Mouse (Mus musculus) lung, postnatal 0 days (tissue): Measurements from ENCODE around the gene Sumo2.

ENCODE experiments used
- CTCF ChIP-seq: IDR thresholded peaks from 2 replicates; pipeline ENCODE4 v1.5.1; 2016; ENCODE audit warnings: antibody characterized with exemption, mild to moderate bottlenecking
- EP300 ChIP-seq: IDR thresholded peaks from 2 replicates; pipeline ENCODE4 v1.6.1; 2016; ENCODE audit warnings: antibody characterized with exemption, mild to moderate bottlenecking, control low read depth

DNA sequence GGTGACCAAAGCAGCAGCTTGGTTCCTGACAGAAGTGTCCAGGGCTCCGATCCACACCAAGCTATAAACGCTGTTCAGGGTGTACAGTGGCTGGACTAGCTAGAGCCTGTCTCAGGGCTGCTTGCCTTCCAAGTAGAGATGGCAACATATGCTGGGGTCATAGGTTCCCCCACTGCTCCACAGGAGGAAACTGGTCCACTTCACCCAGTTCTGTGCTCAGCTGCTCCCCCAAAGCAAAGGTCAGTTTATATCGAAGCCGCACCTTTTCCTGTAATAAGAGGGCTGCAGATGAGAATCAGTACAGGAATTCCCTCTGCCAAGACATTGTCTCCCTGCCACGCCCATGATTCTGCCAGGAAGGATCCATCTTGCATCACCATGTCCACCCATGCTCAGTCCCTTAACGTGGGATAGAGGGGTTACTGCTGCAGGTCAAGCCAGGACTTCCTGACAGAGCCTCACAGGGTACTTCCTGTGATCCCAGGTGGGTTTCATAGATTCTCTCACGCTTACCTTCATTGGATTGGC, 49.6 kb upstream of the Sumo2 start:
- no peak for TF ChIP-seq CTCF
- peak; percentile 29; the same call in 1 of the 2 replicates for TF ChIP-seq EP300
